Mouse (Mus musculus): ENCODE measurements around the gene Slc15a5. TPM values are rescaled to one million over a fixed set of nuclear protein-coding genes. Genes with fewer than 3 reads are reported as not detected.

Gene Slc15a5
- polyA plus RNA-seq, 1 experiment from 2014 or later: not detected

- ATAC-seq: no peak
- WGBS: 49% methylated on average over 8 of the region's 8 CpGs
- Histone ChIP-seq H3K27me3 (replicated peaks; ENCODE audit: control insufficient read depth, insufficient read depth, low read length) (no peaks in the 10 kb centered on the region), H3K9me3 (replicated peaks; ENCODE audit: control insufficient read depth, low read length) (no peaks in the 10 kb centered on the region), H3K27ac (ENCODE audit: low read depth, low read length) (peak overlapping the region; percentile 35; the same call in 1 of the 2 replicates), H3K4me1 (ENCODE audit: control insufficient read depth, insufficient read depth, low read length) (peaks cover 5% of the 10 kb centered on the region; the same call in 1 of the 2 replicates), H3K4me2 (ENCODE audit: low read length) (no peak overlapping the region), H3K36me3 (ENCODE audit: control insufficient read depth, insufficient read depth, low read length) (no peaks in the 10 kb centered on the region), H3K4me3 (ENCODE audit: low read depth, low read length) (no peak overlapping the region), H3K9ac (ENCODE audit: low read length) (no peak overlapping the region)
- DNase-seq (ENCODE audit: low spot score): peak; percentile 63
These were observed 144.4 kb downstream of the Slc15a5 start for GRCm38 (mm10) chr6:137935341-137935740.

GRCm38 (mm10) chr6:137934545-137935298 lies 145.0 kb downstream of the Slc15a5 start:
- H3K27ac ChIP-seq (ENCODE audit: low read depth, low read length): peak overlapping the region; percentile 35; the same call in 1 of the 2 replicates
- no peaks in the 10 kb centered on the region for H3K27me3 ChIP-seq (replicated peaks; ENCODE audit: control insufficient read depth, insufficient read depth, low read length)
- 39% methylated on average over 3 of the region's 3 CpGs for WGBS
- H3K9ac ChIP-seq (ENCODE audit: low read length): no peak overlapping the region
- peak; percentile 84 for DNase-seq (ENCODE audit: low spot score)
- peak; percentile 86 for ATAC-seq
- no peaks in the 10 kb centered on the region for H3K9me3 ChIP-seq (replicated peaks; ENCODE audit: control insufficient read depth, low read length)
- H3K4me1 ChIP-seq (ENCODE audit: control insufficient read depth, insufficient read depth, low read length): peaks cover 5% of the 10 kb centered on the region; the same call in 1 of the 2 replicates
- H3K4me3 ChIP-seq (ENCODE audit: low read depth, low read length): no peak overlapping the region
- H3K36me3 ChIP-seq (ENCODE audit: control insufficient read depth, insufficient read depth, low read length): no peaks in the 10 kb centered on the region
- H3K4me2 ChIP-seq (ENCODE audit: low read length): no peak overlapping the region

Other genes starting within 250 kb of the Slc15a5 start
- 33.9 and 46.2 TPM in 2 replicates for gene Mgst1, start 60.4 kb upstream of the Slc15a5 start, polyA plus RNA-seq (2014; fragmentation: Nextera tagmentation; extraction: Ambion mirVana)